Mouse (Mus musculus) macrophage (primary cell): ENCODE measurements around the gene Med19. TPM values are rescaled to one million over a fixed set of nuclear protein-coding genes. Genes with fewer than 3 reads are reported as not detected.

Experiments
- H3K27ac ChIP-seq: fragments of 350-480 bp; formaldehyde crosslinking; 2 replicates; pipeline ENCODE4 v1.9.0; 2021
- H3K36me3 ChIP-seq: fragments of 350-480 bp; formaldehyde crosslinking; 2 replicates; pipeline ENCODE4 v1.9.0; 2021; ENCODE audit errors: inconsistent target
- H3K4me3 ChIP-seq: fragments of 350-480 bp; formaldehyde crosslinking; 2 replicates; pipeline ENCODE4 v1.9.0; 2021; ENCODE audit errors: inconsistent target
- H3K79me2 ChIP-seq: fragments of 350-480 bp; formaldehyde crosslinking; 2 replicates; pipeline ENCODE4 v1.9.0; 2021; ENCODE audit errors: inconsistent target
- WGBS: methylation state at CpG from one replicate; pipeline ENCODE4 v1.1.7; 2026; ENCODE audit warnings: inconsistent platforms; ENCODE audit not compliant: missing documents; 5-methylcytosine and 5-hydroxymethylcytosine counted together
- polyA plus RNA-seq: library from polyadenylated mRNA; stranded (reverse); fragments of 250-400 nt; gene quantifications from 3 replicates; pipeline ENCODE4 v1.2.4, GENCODE M21; 2018; ENCODE audit warnings: inconsistent platforms
- total RNA-seq, 78 experiments: library from RNA; depleted of rRNA; stranded (reverse); fragments of 250-400 nt; gene quantifications; 1 replicate in 9 of 78; 2 replicates in 24 of 78; 3 replicates in 43 of 78; 4 replicates in 2 of 78; pipeline ENCODE4 v1.2.4; 2018; ENCODE audit warnings: inconsistent platforms in 56 of 78

Med19 gene
- 10 to 100 TPM in 5 of 26 experiments, 1 to 10 TPM in 21; 1.2 to 14.1 (median 7.3) TPM for total RNA-seq (2018; cell fraction: chromatin; rRNA removed)
- 10 to 100 TPM; 20.3 to 37.1 (median 28.0) TPM for total RNA-seq (2018; cell fraction: cytosol; rRNA removed)
- total RNA-seq (2018; cell fraction: nucleus; rRNA removed), result 10 to 100 TPM in 16 of 26 experiments, 1 to 10 TPM in 10; 3.4 to 19.3 (median 13.6) TPM
- polyA plus RNA-seq, result 22.1 to 29.0 TPM (median 22.2 TPM) in 3 replicates

- H3K27ac ChIP-seq, result peak within 1 kb of the TSS; percentile 50
- under 1% methylated on average over 42 of the region's 44 CpGs for WGBS
- peak within 1 kb of the TSS; percentile 88 for H3K4me3 ChIP-seq
- 0 out of 2 replicates have a peak, but pooled peaks cover 4% of the 10 kb centered on the region for H3K36me3 ChIP-seq
- H3K79me2 ChIP-seq, result peaks cover 55% of the 10 kb centered on the region
Measured at GRCm38 (mm10) chr2:84677968-84678880, at the start of gene Med19, which contains the start of gene Gm28635. Gene Med19, plus strand, starts transcription at chr2:84678402. Gene Gm28635, minus strand, starts transcription at chr2:84678041.

- WGBS, result 100% methylated on average over 1 of the region's 1 CpGs
- H3K79me2 ChIP-seq, result peaks cover 100% of the 10 kb centered on the region
- H3K36me3 ChIP-seq, result no peaks in the 10 kb centered on the region
- no peak overlapping the region for H3K4me3 ChIP-seq
- H3K27ac ChIP-seq, result no peak overlapping the region
Measured at GRCm38 (mm10) chr2:84632001-84632400, 46.2 kb upstream of the Med19 start.

GRCm38 (mm10) chr2:84632999-84633398, 45.2 kb upstream of the Med19 start:
- Histone ChIP-seq H3K27ac (no peak overlapping the region), H3K4me3 (no peak overlapping the region), H3K36me3 (no peaks in the 10 kb centered on the region), H3K79me2 (peaks cover 100% of the 10 kb centered on the region)
- WGBS, result 35% methylated on average over 3 of the region's 3 CpGs

GRCm38 (mm10) chr2:84634006-84634405, 44.2 kb upstream of the Med19 start:
- H3K36me3 ChIP-seq, result no peaks in the 10 kb centered on the region
- H3K27ac ChIP-seq, result no peak overlapping the region
- WGBS, result 67% methylated on average over 4 of the region's 4 CpGs
- H3K4me3 ChIP-seq, result no peak overlapping the region
- peaks cover 100% of the 10 kb centered on the region for H3K79me2 ChIP-seq

- H3K4me3 ChIP-seq, result no peak overlapping the region
- 78% methylated on average over 4 of the region's 4 CpGs for WGBS
- no peak overlapping the region for H3K27ac ChIP-seq
Measured at GRCm38 (mm10) chr2:84634934-84635482, 43.2 kb upstream of the Med19 start.

GRCm38 (mm10) chr2:84635611-84636010, 42.6 kb upstream of the Med19 start:
- Histone ChIP-seq H3K4me3 (no peak overlapping the region), H3K27ac (no peak overlapping the region)

More at GRCm38 (mm10) chr2:84634934-84635482, 43.2 kb upstream of the Med19 start:
- no peaks in the 10 kb centered on the region for H3K36me3 ChIP-seq
- peaks cover 100% of the 10 kb centered on the region for H3K79me2 ChIP-seq

GRCm38 (mm10) chr2:84636231-84636741, 41.9 kb upstream of the Med19 start:
- peaks cover 100% of the 10 kb centered on the region for H3K79me2 ChIP-seq
- no peaks in the 10 kb centered on the region for H3K36me3 ChIP-seq
- 96% methylated on average over 8 of the region's 8 CpGs for WGBS
- H3K27ac ChIP-seq, result no peak overlapping the region
- H3K4me3 ChIP-seq, result no peak overlapping the region

More at GRCm38 (mm10) chr2:84635611-84636010, 42.6 kb upstream of the Med19 start:
- Histone ChIP-seq H3K79me2 (peaks cover 100% of the 10 kb centered on the region), H3K36me3 (no peaks in the 10 kb centered on the region)
- 23% methylated on average over 2 of the region's 2 CpGs for WGBS

- WGBS, result 71% methylated on average over 5 of the region's 7 CpGs
Measured at GRCm38 (mm10) chr2:84637452-84638165, 40.6 kb upstream of the Med19 start.

GRCm38 (mm10) chr2:84638428-84639220, 39.6 kb upstream of the Med19 start:
- peaks cover 100% of the 10 kb centered on the region for H3K79me2 ChIP-seq
- no peaks in the 10 kb centered on the region for H3K36me3 ChIP-seq
- peak overlapping the region; percentile 31 for H3K27ac ChIP-seq
- no peak overlapping the region for H3K4me3 ChIP-seq
- 33% methylated on average over 5 of the region's 5 CpGs for WGBS

More at GRCm38 (mm10) chr2:84637452-84638165, 40.6 kb upstream of the Med19 start:
- H3K36me3 ChIP-seq, result no peaks in the 10 kb centered on the region
- H3K27ac ChIP-seq, result peak overlapping the region; percentile 21; the same call in 1 of the 2 replicates
- H3K79me2 ChIP-seq, result peaks cover 100% of the 10 kb centered on the region
- no peak overlapping the region for H3K4me3 ChIP-seq

- no peak overlapping the region for H3K4me3 ChIP-seq
- no peaks in the 10 kb centered on the region for H3K36me3 ChIP-seq
- H3K27ac ChIP-seq, result no peak overlapping the region
- peaks cover 100% of the 10 kb centered on the region for H3K79me2 ChIP-seq
Measured at GRCm38 (mm10) chr2:84640833-84641232, 37.4 kb upstream of the Med19 start.

- Histone ChIP-seq H3K27ac (no peak overlapping the region), H3K36me3 (no peaks in the 10 kb centered on the region), H3K79me2 (peaks cover 94% of the 10 kb centered on the region), H3K4me3 (no peak overlapping the region)
- WGBS, result 78% methylated on average over 1 of the region's 1 CpGs
Measured at GRCm38 (mm10) chr2:84646138-84646537, 32.1 kb upstream of the Med19 start.

GRCm38 (mm10) chr2:84647051-84647568, 31.1 kb upstream of the Med19 start:
- H3K36me3 ChIP-seq, result no peaks in the 10 kb centered on the region
- no peak overlapping the region for H3K4me3 ChIP-seq
- 94% methylated on average over 6 of the region's 6 CpGs for whole genome bisulfite sequencing
- H3K79me2 ChIP-seq, result peaks cover 84% of the 10 kb centered on the region
- no peak overlapping the region for H3K27ac ChIP-seq

- Histone ChIP-seq H3K36me3 (no peaks in the 10 kb centered on the region), H3K27ac (no peak overlapping the region), H3K4me3 (peak overlapping the region; percentile 74), H3K79me2 (peaks cover 71% of the 10 kb centered on the region)
- WGBS, result 78% methylated on average over 6 of the region's 6 CpGs
Measured at GRCm38 (mm10) chr2:84648369-84648768, 29.8 kb upstream of the Med19 start.
